Mouse (Mus musculus) limb, embryonic 13.5 days (tissue): ENCODE results near the gene Ceacam2. TPM values are rescaled to one million over a fixed set of nuclear protein-coding genes. Genes with fewer than 3 reads are reported as not detected.
"Not testable (repeated sequence)": the region's sequence is repeated elsewhere in the genome, so short reads cannot be mapped to it uniquely, and the experiment has no call there.

Experiments used
- ATAC-seq: fragments of 200-750 bp; cut with Nextera tagmentation; 2 replicates; pipeline ENCODE4 v1.8.0; 2017; ENCODE audit warnings: low read depth, moderate number of reproducible peaks, moderate TSS enrichment; ENCODE audit not compliant: low FRiP score
- H3K27ac ChIP-seq: fragments of 300-500 bp; sonication (generic); 2 replicates; pipeline ENCODE4 v1.5.1; 2015; ENCODE audit warnings: inconsistent platforms, mild to moderate bottlenecking, moderate library complexity
- H3K27me3 ChIP-seq: fragments of 300-500 bp; sonication (generic); 2 replicates; pipeline ENCODE4 v1.6.1; 2015; ENCODE audit warnings: mild to moderate bottlenecking, inconsistent platforms
- H3K36me3 ChIP-seq: fragments of 300-500 bp; sonication (generic); 2 replicates; pipeline ENCODE4 v1.6.1; 2015; ENCODE audit warnings: inconsistent platforms, mild to moderate bottlenecking, moderate library complexity
- H3K4me1 ChIP-seq: fragments of 300-500 bp; sonication (generic); 2 replicates; pipeline ENCODE4 v1.6.1; 2015; ENCODE audit warnings: inconsistent platforms
- H3K4me2 ChIP-seq: fragments of 300-500 bp; sonication (generic); replicated peaks from 2 replicates; pipeline ENCODE4 v1.6.1; 2015; ENCODE audit warnings: inconsistent platforms, mild to moderate bottlenecking, moderate library complexity
- H3K4me3 ChIP-seq: fragments of 300-500 bp; sonication (generic); 2 replicates; pipeline ENCODE4 v1.5.1; 2015; ENCODE audit warnings: moderate library complexity, mild to moderate bottlenecking, inconsistent platforms
- H3K9ac ChIP-seq: fragments of 300-500 bp; sonication (generic); 2 replicates; pipeline ENCODE4 v1.6.1; 2015; ENCODE audit warnings: mild to moderate bottlenecking, inconsistent platforms
- H3K9me3 ChIP-seq: fragments of 300-500 bp; sonication (generic); 2 replicates; pipeline ENCODE4 v1.6.1; 2016; ENCODE audit warnings: inconsistent platforms
- WGBS: fragments of 180-500 bp; shearing (Covaris S2); methylation state at CpG from one replicate; pipeline ENCODE4 v1.1.7; 2015; 5-methylcytosine and 5-hydroxymethylcytosine counted together
- polyA plus RNA-seq: library from polyadenylated mRNA; unstranded; fragments of >200 nt; fragmentation: Nextera tagmentation; extraction: Ambion mirVana; gene quantifications from 2 replicates; pipeline ENCODE4 v1.2.1, GENCODE M21; 2015

The Ceacam2 gene
- 0.06 TPM in 1 of 2 replicates, not detected in the other for polyA plus RNA-seq

DNA sequence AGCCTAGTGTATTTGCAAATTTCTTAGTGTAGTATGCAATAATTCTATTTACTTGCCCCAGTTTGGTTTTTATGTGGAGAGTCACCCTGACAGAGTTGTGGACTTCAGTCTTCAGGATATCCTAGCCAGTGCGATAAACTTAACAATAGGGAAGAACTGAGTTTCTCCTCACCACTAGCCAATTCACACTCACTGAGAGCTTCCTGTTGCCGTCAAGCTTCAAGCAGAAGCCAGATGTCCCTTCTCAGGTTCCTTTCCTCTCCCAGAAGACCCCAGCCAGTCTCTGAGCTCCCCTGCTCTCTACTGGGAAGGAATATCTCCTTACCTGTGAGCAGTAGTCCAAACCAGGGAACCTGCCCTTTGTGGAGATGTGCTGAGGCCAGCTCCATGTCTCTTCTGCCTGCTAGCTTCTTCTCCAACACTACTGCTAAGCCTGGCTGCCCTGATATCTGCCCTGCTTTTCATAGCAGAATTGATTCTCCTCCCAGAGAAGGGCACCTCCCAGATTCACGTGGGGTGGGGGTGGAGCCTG lies at the start of gene Ceacam2:
TSS of gene Ceacam2 (minus strand) at position 482 of the 532 bp plus-strand sequence.
- not testable (repeated sequence) for H3K27me3 ChIP-seq, H3K9me3 ChIP-seq, H3K27ac ChIP-seq, H3K4me2 ChIP-seq, ATAC-seq, H3K4me3 ChIP-seq, H3K4me1 ChIP-seq, H3K9ac ChIP-seq, H3K36me3 ChIP-seq
- whole genome bisulfite sequencing: 65% methylated on average over 3 of the region's 3 CpGs

DNA sequence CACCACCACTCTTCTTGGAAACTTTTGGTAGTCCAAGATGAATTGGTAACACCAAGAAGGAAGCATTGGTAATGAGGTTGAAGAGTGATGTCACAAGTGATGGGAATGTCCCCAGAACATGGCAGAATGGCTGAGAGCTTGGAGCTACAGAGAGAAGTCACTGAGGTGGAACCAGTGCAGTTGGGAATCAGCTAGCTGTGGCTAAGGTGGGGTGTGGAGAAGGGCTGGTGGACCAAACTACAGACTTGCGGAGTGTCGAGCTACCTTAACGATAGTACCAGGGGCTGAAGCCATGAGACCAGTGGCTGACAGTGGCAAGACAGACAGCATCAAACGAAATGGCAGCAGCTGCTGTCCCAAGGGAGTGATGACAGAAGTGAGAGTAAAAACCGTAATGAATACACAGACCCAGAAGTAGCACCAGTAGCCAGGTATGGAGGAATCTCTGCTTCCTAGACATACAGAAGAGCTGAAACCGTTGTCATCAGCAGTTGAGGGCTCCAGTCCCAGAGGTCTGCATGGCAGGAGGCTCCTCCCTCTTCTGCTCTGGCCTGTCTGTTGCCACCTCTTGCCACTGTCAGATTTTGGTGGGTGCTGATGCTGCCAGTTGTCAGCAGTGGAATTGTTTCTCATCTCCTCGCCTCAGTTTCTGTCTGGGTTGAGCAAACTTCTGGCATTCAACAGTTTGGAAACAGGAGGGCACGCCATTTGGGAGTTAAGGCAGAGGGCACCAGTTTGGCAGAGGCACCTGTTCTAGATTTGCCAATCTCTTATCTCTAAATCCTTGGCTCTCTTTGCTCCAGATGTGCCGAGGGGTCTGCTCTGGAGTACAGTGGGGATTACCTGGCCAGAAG lies 45.9 kb upstream of the Ceacam2 start:
- H3K4me1 ChIP-seq: no peaks in the 10 kb centered on the region
- ATAC-seq: no peak
- WGBS: 74% methylated on average over 9 of the region's 9 CpGs
- no peaks in the 10 kb centered on the region for H3K36me3 ChIP-seq
- H3K27ac ChIP-seq: no peak overlapping the region
- no peaks in the 10 kb centered on the region for H3K9me3 ChIP-seq
- H3K9ac ChIP-seq: no peak overlapping the region
- H3K4me3 ChIP-seq: no peak overlapping the region
- H3K27me3 ChIP-seq: no peaks in the 10 kb centered on the region
- H3K4me2 ChIP-seq: no peak overlapping the region

DNA sequence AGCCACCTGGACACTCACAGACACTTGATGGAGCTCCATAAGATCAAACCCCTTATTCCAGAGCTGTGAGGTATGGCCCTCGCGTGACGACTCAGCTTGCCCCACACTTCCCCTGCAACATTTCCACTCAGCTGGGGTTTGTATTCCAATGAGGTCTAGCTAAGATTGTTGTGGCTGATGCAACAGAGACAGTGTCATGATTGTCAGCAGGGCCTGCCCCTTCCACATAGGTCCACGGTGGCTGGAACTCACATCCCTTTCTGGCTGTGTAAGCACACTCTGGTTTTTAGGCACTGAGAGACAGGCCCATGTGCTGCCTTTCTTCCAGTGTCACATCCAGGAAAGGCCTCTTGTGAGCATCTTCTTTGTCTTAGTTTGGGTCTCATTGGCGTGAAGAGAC lies 45.0 kb upstream of the Ceacam2 start:
- Histone ChIP-seq H3K4me1 (no peaks in the 10 kb centered on the region), H3K9me3 (no peaks in the 10 kb centered on the region), H3K4me2 (no peak overlapping the region), H3K27ac (no peak overlapping the region), H3K4me3 (no peak overlapping the region), H3K36me3 (no peaks in the 10 kb centered on the region), H3K9ac (no peak overlapping the region), H3K27me3 (no peaks in the 10 kb centered on the region)
- no peak for ATAC-seq
- 81% methylated on average over 5 of the region's 5 CpGs for WGBS

DNA sequence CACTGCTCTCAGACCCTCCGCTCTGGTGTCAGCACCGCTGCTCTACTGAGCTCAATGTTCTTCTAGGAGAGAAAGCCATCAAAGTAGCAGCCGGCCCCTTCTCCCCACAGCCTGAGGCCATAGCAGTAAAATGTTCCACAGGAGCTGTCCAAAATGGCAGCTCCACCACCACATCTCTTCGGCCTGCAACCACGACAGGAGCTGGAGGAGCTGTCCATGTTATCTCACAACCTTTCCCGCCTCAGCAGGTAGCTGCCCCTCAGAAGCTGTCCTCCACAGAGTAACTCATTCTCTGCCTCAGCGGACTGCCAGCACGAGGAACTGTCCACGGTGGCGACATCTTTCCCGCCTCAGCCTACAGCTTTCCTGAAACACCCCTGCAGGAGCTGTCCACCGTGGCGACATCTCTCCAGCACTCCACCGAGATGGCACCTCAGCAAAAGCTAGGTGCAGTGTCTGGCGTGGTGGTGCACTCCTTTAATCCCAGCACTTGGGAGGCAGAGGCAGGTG lies 42.7 kb upstream of the Ceacam2 start:
- Histone ChIP-seq H3K4me3 (no peak overlapping the region), H3K9me3 (no peaks in the 10 kb centered on the region), H3K27ac (no peak overlapping the region), H3K27me3 (no peaks in the 10 kb centered on the region), H3K4me1 (no peaks in the 10 kb centered on the region), H3K4me2 (no peak overlapping the region), H3K9ac (no peak overlapping the region), H3K36me3 (no peaks in the 10 kb centered on the region)
- 88% methylated on average over 15 of the region's 15 CpGs for WGBS
- no peak for ATAC-seq

DNA sequence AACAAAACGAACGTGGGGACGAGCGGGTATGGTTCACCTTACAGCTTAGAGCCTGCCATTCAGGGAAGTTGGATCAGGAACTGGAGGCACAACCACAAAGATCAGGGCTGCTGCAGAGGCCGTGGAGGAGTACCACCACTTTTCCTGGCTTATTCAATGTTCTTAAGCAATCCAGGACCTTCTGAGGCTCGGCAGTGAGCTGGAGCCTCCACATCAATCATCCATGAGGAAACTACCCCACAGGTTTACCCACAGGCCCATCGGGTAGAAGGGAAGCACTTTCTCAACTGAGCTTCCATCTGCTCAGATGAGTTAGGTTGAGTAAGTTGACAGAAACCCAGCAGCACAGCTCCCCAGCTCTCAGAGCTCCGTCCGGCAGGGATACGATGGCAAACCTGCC lies 39.8 kb upstream of the Ceacam2 start:
- no peak overlapping the region for H3K4me2 ChIP-seq
- H3K4me3 ChIP-seq: no peak overlapping the region
- no peaks in the 10 kb centered on the region for H3K36me3 ChIP-seq
- no peaks in the 10 kb centered on the region for H3K9me3 ChIP-seq
- H3K27ac ChIP-seq: no peak overlapping the region
- WGBS: 84% methylated on average over 10 of the region's 10 CpGs
- no peaks in the 10 kb centered on the region for H3K4me1 ChIP-seq
- no peak overlapping the region for H3K9ac ChIP-seq
- no peak for ATAC-seq
- peaks cover 6% of the 10 kb centered on the region; the same call in 1 of the 2 replicates for H3K27me3 ChIP-seq

DNA sequence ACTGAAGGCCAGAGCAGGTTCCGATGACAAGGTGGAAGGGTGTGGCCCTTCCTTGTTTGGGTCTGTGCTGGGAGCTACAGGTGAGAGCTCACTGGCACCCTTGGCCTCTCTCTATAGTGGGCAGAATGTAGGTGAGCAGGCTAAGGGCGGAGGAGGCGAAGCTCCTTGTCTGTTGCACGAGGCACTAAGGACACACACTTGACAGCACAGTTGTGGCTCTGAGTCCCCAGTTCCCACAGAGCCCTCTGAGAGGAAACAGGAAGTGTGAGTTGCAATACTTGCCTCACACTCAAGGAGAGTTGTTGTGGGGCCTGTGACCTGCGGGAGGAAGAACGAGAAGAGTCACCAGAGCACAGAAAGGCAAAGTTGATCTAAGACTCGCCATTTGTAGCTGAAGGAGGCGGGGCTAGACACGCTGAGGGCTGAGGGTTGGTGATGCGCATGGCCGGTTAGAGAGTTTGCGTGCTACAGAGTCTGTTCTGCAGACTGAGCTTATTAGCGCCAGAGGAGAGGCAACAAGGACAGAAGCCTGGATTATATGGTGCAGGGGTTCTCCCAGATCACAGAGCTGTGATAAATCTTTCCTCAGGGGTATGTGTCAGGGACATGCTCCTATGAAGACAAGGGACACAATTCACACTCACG lies 37.3 kb upstream of the Ceacam2 start:
- WGBS: 63% methylated on average over 12 of the region's 14 CpGs
- H3K27ac ChIP-seq, ATAC-seq, H3K36me3 ChIP-seq, H3K9ac ChIP-seq, H3K9me3 ChIP-seq, H3K4me1 ChIP-seq, H3K4me2 ChIP-seq, H3K27me3 ChIP-seq, H3K4me3 ChIP-seq: not testable (repeated sequence)

DNA sequence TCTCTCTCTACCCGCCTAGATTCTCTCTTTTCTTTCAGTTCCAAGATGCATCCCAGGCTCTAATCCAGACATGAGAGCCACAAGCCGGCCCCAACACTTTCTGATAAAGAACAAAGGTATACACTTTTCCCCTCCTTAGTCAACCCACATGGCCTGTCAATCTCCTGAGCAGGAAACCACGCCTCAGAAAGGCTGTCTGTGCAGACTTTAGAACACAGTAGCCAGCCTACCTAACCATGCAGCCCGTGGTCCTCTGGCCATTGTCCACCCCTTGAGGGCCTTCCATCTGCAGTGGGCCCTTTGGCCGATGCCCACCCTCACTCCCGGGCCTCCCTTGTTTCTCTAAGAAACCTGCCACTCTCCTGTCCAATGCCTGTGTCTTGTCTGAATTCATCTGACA lies 36.7 kb upstream of the Ceacam2 start:
- not testable (repeated sequence) for H3K4me1 ChIP-seq, H3K9ac ChIP-seq, H3K9me3 ChIP-seq, H3K27me3 ChIP-seq, H3K4me3 ChIP-seq, H3K27ac ChIP-seq, ATAC-seq, H3K4me2 ChIP-seq, H3K36me3 ChIP-seq
- WGBS: 29% methylated on average over 6 of the region's 6 CpGs

DNA sequence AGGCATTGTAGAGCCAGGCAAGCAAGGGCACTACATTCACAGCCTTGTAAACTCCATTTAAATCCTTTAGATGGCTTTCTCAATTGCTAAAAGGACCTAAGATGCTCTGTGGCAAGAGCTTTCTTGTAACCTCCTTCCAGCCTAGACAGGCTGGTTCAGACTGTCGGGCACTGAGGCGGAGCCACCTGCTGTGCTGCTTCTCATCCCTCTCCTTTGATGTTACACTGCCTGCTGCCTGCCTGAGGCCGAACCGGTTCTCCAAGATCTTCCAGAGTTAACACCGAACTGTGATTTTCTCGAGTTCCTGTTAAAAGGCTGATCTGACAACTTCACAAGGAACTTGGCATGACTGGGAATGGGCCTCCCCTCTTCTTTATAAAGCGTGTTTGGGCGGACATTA lies 36.2 kb upstream of the Ceacam2 start:
- H3K9ac ChIP-seq: no peak overlapping the region
- no peaks in the 10 kb centered on the region for H3K9me3 ChIP-seq
- peak overlapping the region; percentile 28; the same call in 1 of the 2 replicates for H3K27ac ChIP-seq
- H3K27me3 ChIP-seq: peaks cover 6% of the 10 kb centered on the region; the same call in 1 of the 2 replicates
- H3K36me3 ChIP-seq: no peaks in the 10 kb centered on the region
- no peak overlapping the region for H3K4me2 ChIP-seq
- H3K4me3 ChIP-seq: no peak overlapping the region
- WGBS: 11% methylated on average over 8 of the region's 8 CpGs
- no peaks in the 10 kb centered on the region for H3K4me1 ChIP-seq
- ATAC-seq: no peak

DNA sequence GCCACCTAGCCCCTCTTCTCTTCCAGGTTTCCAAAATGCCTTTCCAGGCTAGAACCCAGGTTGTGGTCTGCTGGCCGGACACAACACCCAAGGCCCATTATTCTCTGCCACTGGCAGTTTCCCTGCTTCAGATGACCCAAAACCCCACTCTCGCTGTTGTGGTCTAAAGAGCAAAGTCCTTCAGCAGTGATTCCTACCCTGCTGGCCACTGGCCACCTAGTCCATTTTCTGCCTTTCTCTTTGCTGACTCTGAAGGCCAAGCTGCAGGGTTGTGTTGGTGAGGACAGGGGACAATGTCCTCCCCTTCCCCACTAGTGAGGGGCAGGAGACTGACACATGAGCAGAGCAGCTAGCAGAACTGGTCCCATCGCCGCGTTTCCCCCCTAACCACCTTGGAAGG lies 35.4 kb upstream of the Ceacam2 start:
- H3K4me3 ChIP-seq: no peak overlapping the region
- no peaks in the 10 kb centered on the region for H3K4me1 ChIP-seq
- WGBS: 74% methylated on average over 5 of the region's 5 CpGs
- H3K27ac ChIP-seq: no peak overlapping the region
- no peak for ATAC-seq
- H3K9me3 ChIP-seq: no peaks in the 10 kb centered on the region
- no peaks in the 10 kb centered on the region for H3K36me3 ChIP-seq
- no peak overlapping the region for H3K9ac ChIP-seq
- peaks cover 6% of the 10 kb centered on the region; the same call in 1 of the 2 replicates for H3K27me3 ChIP-seq
- H3K4me2 ChIP-seq: no peak overlapping the region

DNA sequence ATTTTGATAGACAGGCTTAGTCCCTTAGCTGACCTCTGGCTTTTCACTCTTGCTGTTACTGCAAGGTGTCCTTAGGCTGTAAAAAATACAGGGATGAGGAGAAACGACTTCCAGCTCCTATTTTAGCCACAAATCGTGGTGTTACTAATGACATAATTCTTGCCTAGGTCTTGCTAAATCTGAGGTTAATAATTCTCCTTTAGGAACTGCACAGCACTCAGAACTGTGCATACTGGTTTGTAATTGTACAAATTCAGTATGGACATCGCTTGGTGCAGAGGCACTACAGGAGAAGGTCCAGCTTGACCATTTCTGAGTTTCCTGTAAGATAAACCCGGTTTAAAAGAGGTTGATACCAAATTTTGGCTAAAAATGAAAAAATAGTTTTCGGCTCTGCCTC lies 34.1 kb upstream of the Ceacam2 start:
- 68% methylated on average over 5 of the region's 5 CpGs for WGBS
- not testable (repeated sequence) for H3K4me1 ChIP-seq, H3K36me3 ChIP-seq, ATAC-seq, H3K27me3 ChIP-seq, H3K4me3 ChIP-seq, H3K27ac ChIP-seq, H3K4me2 ChIP-seq, H3K9ac ChIP-seq, H3K9me3 ChIP-seq

DNA sequence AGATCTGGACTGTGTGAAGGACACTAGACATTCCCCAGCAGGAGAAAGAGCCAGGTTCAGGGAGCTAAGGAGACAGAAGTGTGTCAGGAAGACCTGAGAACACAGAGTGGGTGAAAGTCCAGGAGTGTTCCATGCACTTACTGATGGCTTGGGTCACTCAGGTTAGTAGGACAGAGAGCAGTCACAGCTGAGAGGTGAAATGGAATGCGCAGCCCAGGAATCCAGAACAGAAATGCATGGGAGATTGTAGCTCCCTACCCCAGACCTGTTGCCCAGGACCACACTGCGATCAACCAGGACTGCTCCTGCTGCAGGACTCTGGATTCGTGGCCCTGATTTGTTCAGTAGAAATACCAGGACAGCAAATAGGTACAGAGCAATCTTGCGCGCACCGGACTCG lies 29.1 kb upstream of the Ceacam2 start:
- H3K9ac ChIP-seq: no peak overlapping the region
- peaks cover 9% of the 10 kb centered on the region; the same call in 1 of the 2 replicates for H3K9me3 ChIP-seq
- WGBS: 94% methylated on average over 7 of the region's 7 CpGs
- H3K4me3 ChIP-seq: no peak overlapping the region
- no peak overlapping the region for H3K4me2 ChIP-seq
- no peak overlapping the region for H3K27ac ChIP-seq
- no peaks in the 10 kb centered on the region for H3K36me3 ChIP-seq
- no peak for ATAC-seq
- no peaks in the 10 kb centered on the region for H3K27me3 ChIP-seq
- H3K4me1 ChIP-seq: no peaks in the 10 kb centered on the region

DNA sequence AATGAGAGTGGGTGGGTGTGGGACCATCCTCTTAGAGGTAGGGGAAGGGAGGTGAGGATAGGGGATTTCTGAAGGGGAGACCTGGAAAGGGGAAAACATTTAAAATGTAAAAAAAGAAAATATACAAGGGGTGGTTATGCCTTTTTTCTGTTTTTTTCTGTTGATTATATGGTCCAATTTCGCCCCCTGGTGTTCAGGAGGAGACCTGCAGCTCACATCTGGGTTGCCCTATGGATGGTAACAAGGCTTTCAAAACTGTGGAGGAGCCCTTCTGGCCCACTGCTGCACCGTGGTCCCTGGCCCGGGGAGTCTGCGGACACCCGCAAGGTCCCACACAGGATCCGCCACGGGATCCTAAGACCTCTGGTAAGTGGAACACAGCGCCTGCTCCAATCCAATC lies 1.8 kb upstream of the Ceacam2 start:
- H3K36me3 ChIP-seq, ATAC-seq, H3K27ac ChIP-seq, H3K27me3 ChIP-seq, H3K4me1 ChIP-seq, H3K4me2 ChIP-seq, H3K9ac ChIP-seq, H3K9me3 ChIP-seq, H3K4me3 ChIP-seq: not testable (repeated sequence)
- WGBS: 71% methylated on average over 8 of the region's 8 CpGs
